Mouse (Mus musculus) CH12.LX (cell line): ENCODE measurements around the gene Crybb1. TPM values are rescaled to one million over a fixed set of nuclear protein-coding genes. Genes with fewer than 3 reads are reported as not detected.

Source experiments
- DNase-seq: peaks from one replicate; pipeline ENCODE4 v3.0.0-alpha.2; 2013; ENCODE audit errors: extremely low read depth
- H3K27ac ChIP-seq: 2 replicates; pipeline ENCODE4 v1.5.1; 2012; ENCODE audit warnings: low read depth, mild to moderate bottlenecking, control low read depth, moderate library complexity; ENCODE audit not compliant: insufficient read depth
- H3K27me3 ChIP-seq: replicated peaks from 2 replicates; pipeline ENCODE3; 2012; ENCODE audit warnings: inconsistent platforms
- H3K36me3 ChIP-seq, 2 experiments: replicated peaks in 1 of 2; 2 replicates each; pipeline versions ENCODE3 to v1.6.1; 2012; ENCODE audit warnings: inconsistent platforms in 1 of 2, low read length in 1 of 2, mild to moderate bottlenecking in 1 of 2, mixed read lengths in 1 of 2, moderate library complexity in 1 of 2; ENCODE audit not compliant: control insufficient read depth in 1 of 2, insufficient read depth in 1 of 2
- H3K4me1 ChIP-seq, 2 experiments: 2 replicates each; pipeline ENCODE4 v1.6.1; 2012; ENCODE audit warnings: inconsistent platforms in 1 of 2, moderate library complexity in 1 of 2; ENCODE audit not compliant: insufficient read depth in 2 of 2, control insufficient read depth in 1 of 2
- H3K4me2 ChIP-seq: 2 replicates; pipeline ENCODE4 v1.6.1; 2012; ENCODE audit warnings: low read depth, mild to moderate bottlenecking, control low read depth; ENCODE audit not compliant: poor library complexity, insufficient read depth, severe bottlenecking
- H3K4me3 ChIP-seq, 3 experiments: fragments of 150-350 bp in 1 of 3; sonication (generic) in 1 of 3; replicated peaks in 1 of 3; 2 replicates each; pipeline versions ENCODE3 to v1.5.1; 2011 to 2012; ENCODE audit warnings: low read depth in 2 of 3, low read length in 2 of 3, mild to moderate bottlenecking in 2 of 3, moderate library complexity in 2 of 3, control low read depth in 1 of 3, improper control_type of control experiment in 1 of 3, inconsistent platforms in 1 of 3, mixed read lengths in 1 of 3; ENCODE audit not compliant: poor library complexity in 1 of 3
- H3K79me2 ChIP-seq: replicated peaks from 2 replicates; pipeline ENCODE4 v1.6.1; 2012; ENCODE audit warnings: mild to moderate bottlenecking, moderate library complexity; ENCODE audit not compliant: control insufficient read depth, poor library complexity, insufficient read depth, severe bottlenecking; ENCODE audit errors: extremely low read depth
- H3K9ac ChIP-seq: 2 replicates; pipeline ENCODE4 v1.6.1; 2012; ENCODE audit warnings: low read depth, mild to moderate bottlenecking, control low read depth, moderate library complexity; ENCODE audit not compliant: insufficient read depth
- H3K9me3 ChIP-seq: replicated peaks from 2 replicates; pipeline ENCODE3; 2012; ENCODE audit warnings: low read length, inconsistent platforms, mixed read lengths
- BHLHE40 ChIP-seq: IDR thresholded peaks from 2 replicates; pipeline ENCODE4 v1.6.1; 2011; ENCODE audit warnings: mild to moderate bottlenecking, low read depth, low read length, improper control_type of control experiment
- CTCF ChIP-seq, 2 experiments: IDR thresholded peaks in 1 of 2; conservative IDR thresholded peaks in 1 of 2; 2 replicates each; pipeline ENCODE4 v1.5.1; 2011 to 2012; ENCODE audit warnings: low read depth in 2 of 2, low read length in 2 of 2, improper control_type of control experiment in 1 of 2, inconsistent platforms in 1 of 2, mild to moderate bottlenecking in 1 of 2, moderate library complexity in 1 of 2
- E2F4 ChIP-seq: IDR thresholded peaks from 2 replicates; pipeline ENCODE4 v1.6.1; 2011; ENCODE audit warnings: low read depth, low read length, improper control_type of control experiment; ENCODE audit not compliant: insufficient replicate concordance
- ETS1 ChIP-seq: conservative IDR thresholded peaks from 2 replicates; pipeline ENCODE4 v1.6.1; 2012; ENCODE audit warnings: low read depth, mild to moderate bottlenecking, inconsistent platforms, low read length, improper control_type of control experiment, moderate library complexity
- GABPA ChIP-seq: IDR thresholded peaks from 2 replicates; pipeline ENCODE4 v1.6.1; 2012; ENCODE audit warnings: low read depth, low read length, improper control_type of control experiment, inconsistent platforms; ENCODE audit not compliant: insufficient replicate concordance
- HCFC1 ChIP-seq: IDR thresholded peaks from 2 replicates; pipeline ENCODE4 v1.6.1; 2012; ENCODE audit warnings: low read depth, mild to moderate bottlenecking, inconsistent platforms, low read length, improper control_type of control experiment
- JUN ChIP-seq: IDR thresholded peaks from 2 replicates; pipeline ENCODE4 v1.6.1; 2011; ENCODE audit warnings: low read depth, mild to moderate bottlenecking, low read length, improper control_type of control experiment, moderate library complexity; ENCODE audit not compliant: insufficient read depth
- JUND ChIP-seq: conservative IDR thresholded peaks from 2 replicates; pipeline ENCODE4 v1.6.1; 2011; ENCODE audit warnings: low read depth, low read length, improper control_type of control experiment
- MAX ChIP-seq: IDR thresholded peaks from 2 replicates; pipeline ENCODE4 v1.6.1; 2011; ENCODE audit warnings: low read length, improper control_type of control experiment
- MAZ ChIP-seq: IDR thresholded peaks from 2 replicates; pipeline ENCODE4 v1.6.1; 2012; ENCODE audit warnings: low read depth, mild to moderate bottlenecking, inconsistent platforms, low read length, improper control_type of control experiment, moderate library complexity
- MEF2A ChIP-seq: IDR thresholded peaks from 2 replicates; pipeline ENCODE4 v1.6.1; 2014; ENCODE audit warnings: low read depth, mild to moderate bottlenecking, inconsistent platforms, low read length, improper control_type of control experiment, borderline replicate concordance
- MXI1 ChIP-seq: IDR thresholded peaks from 2 replicates; pipeline ENCODE4 v1.6.1; 2011; ENCODE audit warnings: mild to moderate bottlenecking, low read depth, low read length, improper control_type of control experiment
- MYC ChIP-seq: IDR thresholded peaks from 2 replicates; pipeline ENCODE4 v1.6.1; 2011; ENCODE audit warnings: low read depth, mild to moderate bottlenecking, improper control_type of control experiment, low read length
- NELFE ChIP-seq: IDR thresholded peaks from 2 replicates; pipeline ENCODE4 v1.6.1; 2011; ENCODE audit warnings: low read depth, low read length, improper control_type of control experiment
- NRF1 ChIP-seq: IDR thresholded peaks from 2 replicates; pipeline ENCODE4 v1.6.1; 2014; ENCODE audit warnings: low read depth, mild to moderate bottlenecking, inconsistent platforms, low read length, improper control_type of control experiment, moderate library complexity
- POLR2A ChIP-seq: IDR thresholded peaks from 2 replicates; pipeline ENCODE4 v1.6.1; 2011; ENCODE audit warnings: low read depth, mild to moderate bottlenecking, improper control_type of control experiment, low read length
- POLR2AphosphoS2 ChIP-seq: IDR thresholded peaks from 2 replicates; pipeline ENCODE4 v1.6.1; 2011; ENCODE audit warnings: low read depth, low read length, improper control_type of control experiment
- RAD21 ChIP-seq: IDR thresholded peaks from 2 replicates; pipeline ENCODE4 v1.6.1; 2011; ENCODE audit warnings: low read depth, mild to moderate bottlenecking, low read length, improper control_type of control experiment, moderate library complexity
- RCOR1 ChIP-seq: conservative IDR thresholded peaks from 2 replicates; pipeline ENCODE4 v1.6.1; 2012; ENCODE audit warnings: low read depth, mild to moderate bottlenecking, inconsistent platforms, low read length, improper control_type of control experiment
- SIN3A ChIP-seq: IDR thresholded peaks from 2 replicates; pipeline ENCODE4 v1.6.1; 2012; ENCODE audit warnings: low read length, improper control_type of control experiment, inconsistent platforms
- SMC3 ChIP-seq: IDR thresholded peaks from 2 replicates; pipeline ENCODE4 v1.6.1; 2011; ENCODE audit warnings: low read depth, low read length, improper control_type of control experiment
- TBP ChIP-seq: conservative IDR thresholded peaks from 2 replicates; pipeline ENCODE4 v1.6.1; 2011; ENCODE audit warnings: low read depth, low read length, improper control_type of control experiment
- TCF12 ChIP-seq: IDR thresholded peaks from 2 replicates; pipeline ENCODE4 v1.6.1; 2014; ENCODE audit warnings: low read depth, mild to moderate bottlenecking, inconsistent platforms, low read length, improper control_type of control experiment
- UBTF ChIP-seq: IDR thresholded peaks from 2 replicates; pipeline ENCODE4 v1.6.1; 2012; ENCODE audit warnings: low read depth, mild to moderate bottlenecking, inconsistent platforms, low read length, improper control_type of control experiment, moderate library complexity
- USF1 ChIP-seq: IDR thresholded peaks from 2 replicates; pipeline ENCODE4 v1.6.1; 2014; ENCODE audit warnings: low read depth, mild to moderate bottlenecking, inconsistent platforms, low read length, improper control_type of control experiment
- USF2 ChIP-seq: conservative IDR thresholded peaks from 2 replicates; pipeline ENCODE4 v1.6.1; 2011; ENCODE audit warnings: low read depth, low read length, improper control_type of control experiment
- ZKSCAN1 ChIP-seq: IDR thresholded peaks from 2 replicates; pipeline ENCODE4 v1.6.1; 2012; ENCODE audit warnings: low read depth, inconsistent platforms, low read length, improper control_type of control experiment, borderline replicate concordance
- ZNF384 ChIP-seq: IDR thresholded peaks from 2 replicates; pipeline ENCODE4 v1.6.1; 2012; ENCODE audit warnings: low read depth, low read length, improper control_type of control experiment, inconsistent platforms
- dilution Hi-C: fragments of 300-500 bp; cut with MboI; formaldehyde crosslinking; loops from 2 replicates; pipeline ENCODE4 v1.14.3; 2020; ENCODE audit warnings: low sequenced_read_pairs; ENCODE audit not compliant: extremely low pct_unique_long_range_greater_than_20kb, extremely low pct_ligation_motif_present
- in situ Hi-C: fragments of 300-500 bp; cut with MboI; formaldehyde crosslinking; loops from 3 replicates; pipeline ENCODE4 v1.14.3; 2019; ENCODE audit warnings: low sequenced_read_pairs, low pct_ligation_motif_present, low pct_unique_long_range_greater_than_20kb, mixed read lengths
- polyA plus RNA-seq: library from polyadenylated mRNA; unstranded; fragments of >175 nt; gene quantifications from 2 replicates; pipeline ENCODE4 v1.2.1, GENCODE M21; 2012; ENCODE audit warnings: low read depth; ENCODE audit not compliant: insufficient read length
- total RNA-seq, 2 experiments: library from RNA; depleted of rRNA; stranded (reverse); fragments of 300-350 nt in 1 of 2; fragments of >200 nt in 1 of 2; gene quantifications; 2 replicates each; pipeline ENCODE4 v1.2.3; 2012 to 2014

Crybb1 gene
- total and polyA plus RNA-seq, 3 experiments: not detected

GRCm38 (mm10) chr5:112266011-112266777 lies 10.6 kb downstream of the Crybb1 start:
- peaks cover 23 to 55% of the 10 kb centered on the region in 2 experiments for H3K4me1 ChIP-seq
- dilution Hi-C loops (no loop called here), in situ Hi-C loops (no loop called here)
- no peak overlapping the region for H3K9ac ChIP-seq
- peaks cover 2% of the 10 kb centered on the region for H3K9me3 ChIP-seq
- TF ChIP-seq HCFC1 (no peak), MAZ (no peak), TCF12 (no peak), ETS1 (no peak), NELFE (no peak), RCOR1 (no peak), USF1 (no peak), POLR2AphosphoS2 (no peak), GABPA (no peak), ZKSCAN1 (no peak), MEF2A (no peak), MAX (no peak)
- peaks cover 48% of the 10 kb centered on the region for H3K27me3 ChIP-seq
- peak overlapping the region; percentile 41 for H3K4me2 ChIP-seq
- no peak overlapping the region for H3K27ac ChIP-seq
- no peak overlapping the region for H3K4me3 ChIP-seq
- peak; percentile 57 for DNase-seq
- no peaks in the 10 kb centered on the region for H3K36me3 ChIP-seq
- no peaks in the 10 kb centered on the region for H3K79me2 ChIP-seq

DNA sequence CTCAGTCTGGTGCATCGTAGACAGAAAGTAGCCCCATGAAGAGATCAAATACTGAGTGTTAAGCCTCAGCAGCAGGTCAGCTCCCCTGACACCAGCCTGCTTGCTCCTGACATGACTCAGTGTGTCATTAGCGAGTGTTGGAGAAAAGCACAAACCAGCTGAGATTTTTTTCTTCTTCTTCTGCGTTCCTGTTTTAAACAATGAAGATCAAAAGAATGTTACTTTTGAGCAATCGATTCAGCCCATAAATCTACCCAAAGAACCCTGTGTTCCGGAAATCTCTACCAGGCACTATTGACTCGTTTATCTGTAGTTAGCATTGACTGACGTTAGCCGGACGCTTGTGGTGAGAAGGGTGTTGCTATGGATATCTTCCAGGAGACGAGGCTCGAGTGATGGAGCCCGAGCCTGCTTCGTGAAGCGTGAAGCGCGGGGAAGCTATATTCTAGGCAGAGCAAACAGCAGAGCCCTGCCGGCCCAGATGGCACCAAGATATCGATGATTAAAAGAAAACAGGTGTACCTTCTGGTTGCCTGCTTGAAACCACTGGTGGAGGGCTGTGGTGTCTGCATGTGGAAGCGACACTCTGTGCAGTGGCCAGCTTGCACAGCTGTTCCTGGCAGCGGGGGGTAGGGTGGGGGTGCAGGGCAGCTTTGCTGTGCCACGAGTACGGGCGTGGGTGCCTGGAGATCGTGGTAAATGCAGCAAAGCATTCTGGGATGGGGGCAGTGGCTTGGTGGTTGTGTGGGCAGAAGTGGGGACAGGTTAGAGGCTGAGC lies 15.3 kb downstream of the Crybb1 start:
- H3K9me3 ChIP-seq: no peaks in the 10 kb centered on the region
- no peak overlapping the region for H3K9ac ChIP-seq
- H3K79me2 ChIP-seq: no peaks in the 10 kb centered on the region
- peak; percentile 65 for DNase-seq
- peak overlapping the region; percentile 10; the same call in 1 of the 2 replicates for H3K27ac ChIP-seq
- H3K4me1 ChIP-seq: peaks cover 32 to 83% of the 10 kb centered on the region in 2 experiments
- peaks cover 41% of the 10 kb centered on the region for H3K27me3 ChIP-seq
- in situ Hi-C loops: loop anchor here (10.0 kb wide), 1 partner anchor 54 kb away; the partner anchor contains the start of gene Tfip11
- H3K36me3 ChIP-seq: no peaks in the 10 kb centered on the region
- dilution Hi-C loops: no loop called here
- H3K4me3 ChIP-seq: peak overlapping the region in 1 of 3 experiments; percentile 27
- peak overlapping the region; percentile 79 for H3K4me2 ChIP-seq
- TF ChIP-seq UBTF (no peak), E2F4 (no peak), MEF2A (no peak), TCF12 (peak; percentile 94), RAD21 (no peak), ZNF384 (no peak), CTCF (conservative IDR thresholded peaks at IDR 0.05 in 1 of 2, IDR thresholded peaks at IDR 0.05 in 1 of 2; ENCODE audit: low read depth in 2 of 2, low read length in 2 of 2) (no peak), ZKSCAN1 (no peak), POLR2AphosphoS2 (no peak), MAZ (no peak; the same call in 1 of the 2 replicates), BHLHE40 (peak; percentile 63), NELFE (no peak), TBP (no peak), POLR2A (no peak), MXI1 (peak; percentile 58; the same call in 1 of the 2 replicates), JUND (peak; percentile 71), MYC (peak; percentile 49; the same call in 1 of the 2 replicates), SMC3 (no peak), USF1 (no peak), JUN (peak; percentile 54), NRF1 (no peak), SIN3A (peak; percentile 75), ETS1 (peak; percentile 31), HCFC1 (no peak), USF2 (no peak)
